Mouse (Mus musculus): ENCODE data around the gene Gm9999.
"Not testable (repeated sequence)": the region's sequence is repeated elsewhere in the genome, so short reads cannot be mapped to it uniquely, and the experiment has no call there.

Gm9999 gene

GRCm38 (mm10) chr7:46983280-46983679 is at the start of gene Gm9999:
Gm9999 (plus strand) TSS chr7:46983580.
- no peak for DNase-seq (ENCODE audit: low spot score in 2 of 2)

GRCm38 (mm10) chr7:46934788-46935187 is 48.6 kb upstream of the Gm9999 start:
- DNase-seq (ENCODE audit: low spot score in 2 of 2), result no peak

- peak in 1 of 2 experiments; percentile 6 for DNase-seq (ENCODE audit: low spot score in 2 of 2)
These were observed 47.5 kb upstream of the Gm9999 start for GRCm38 (mm10) chr7:46935847-46936246.

- DNase-seq (ENCODE audit: low spot score in 2 of 2), result peak; percentile 95 to 96
These were observed 25.3 kb upstream of the Gm9999 start, which contains the start of gene Uevld for GRCm38 (mm10) chr7:46957831-46958691. Uevld (minus strand) TSS chr7:46958527.

GRCm38 (mm10) chr7:46958853-46959252 is 24.5 kb upstream of the Gm9999 start:
- no peak for DNase-seq (ENCODE audit: low spot score in 2 of 2)

GRCm38 (mm10) chr7:46960991-46961390 is 22.4 kb upstream of the Gm9999 start:
- no peak for DNase-seq (ENCODE audit: low spot score in 2 of 2)

GRCm38 (mm10) chr7:46962132-46962531 is 21.2 kb upstream of the Gm9999 start:
- DNase-seq (ENCODE audit: low spot score in 2 of 2), result no peak

- peak; percentile 75 for DNase-seq (ENCODE audit: low spot score in 2 of 2)
These were observed 20.4 kb upstream of the Gm9999 start for GRCm38 (mm10) chr7:46962806-46963618.

GRCm38 (mm10) chr7:46964070-46964469 is 19.3 kb upstream of the Gm9999 start:
- no peak for DNase-seq (ENCODE audit: low spot score in 2 of 2)

- DNase-seq (ENCODE audit: low spot score in 2 of 2), result no peak
These were observed 13.5 kb upstream of the Gm9999 start for GRCm38 (mm10) chr7:46969898-46970297.

- no peak for DNase-seq (ENCODE audit: low spot score in 2 of 2)
These were observed 8.7 kb upstream of the Gm9999 start for GRCm38 (mm10) chr7:46974648-46975047.

GRCm38 (mm10) chr7:46975456-46975855 is 7.9 kb upstream of the Gm9999 start:
- no peak for DNase-seq (ENCODE audit: low spot score in 2 of 2)

- no peak for DNase-seq (ENCODE audit: low spot score in 2 of 2)
These were observed 2.5 kb downstream of the Gm9999 start for GRCm38 (mm10) chr7:46985718-46986505.

GRCm38 (mm10) chr7:46986646-46987045 is 3.3 kb downstream of the Gm9999 start:
- DNase-seq (ENCODE audit: low spot score in 2 of 2), result no peak

- no peak for DNase-seq (ENCODE audit: low spot score in 2 of 2)
These were observed 3.7 kb downstream of the Gm9999 start for GRCm38 (mm10) chr7:46987073-46987472.

GRCm38 (mm10) chr7:46989387-46989786 is 6.0 kb downstream of the Gm9999 start:
- not testable (repeated sequence) for DNase-seq (ENCODE audit: low spot score in 2 of 2)

GRCm38 (mm10) chr7:46993079-46993478 is 9.7 kb downstream of the Gm9999 start:
- DNase-seq (ENCODE audit: low spot score in 2 of 2), result no peak

GRCm38 (mm10) chr7:46995558-46995957 is 12.2 kb downstream of the Gm9999 start:
- no peak for DNase-seq (ENCODE audit: low spot score in 2 of 2)

GRCm38 (mm10) chr7:46997008-46997407 is 13.6 kb downstream of the Gm9999 start:
- DNase-seq (ENCODE audit: low spot score in 2 of 2), result no peak

- DNase-seq (ENCODE audit: low spot score in 2 of 2), result no peak
These were observed 14.4 kb downstream of the Gm9999 start for GRCm38 (mm10) chr7:46997644-46998395.

GRCm38 (mm10) chr7:46998942-46999341 is 15.6 kb downstream of the Gm9999 start:
- DNase-seq (ENCODE audit: low spot score in 2 of 2), result no peak

Data from right cerebral cortex, adult 2 months (tissue).